Mouse (Mus musculus) cerebellum, postnatal 10 days (tissue): ENCODE data around the gene Dyrk3.

ENCODE experiments used
- DNase-seq, 2 experiments: peaks; one replicate each; pipeline ENCODE4 v3.0.0; 2021; ENCODE audit warnings: mixed read lengths in 2 of 2

The Dyrk3 gene

DNA sequence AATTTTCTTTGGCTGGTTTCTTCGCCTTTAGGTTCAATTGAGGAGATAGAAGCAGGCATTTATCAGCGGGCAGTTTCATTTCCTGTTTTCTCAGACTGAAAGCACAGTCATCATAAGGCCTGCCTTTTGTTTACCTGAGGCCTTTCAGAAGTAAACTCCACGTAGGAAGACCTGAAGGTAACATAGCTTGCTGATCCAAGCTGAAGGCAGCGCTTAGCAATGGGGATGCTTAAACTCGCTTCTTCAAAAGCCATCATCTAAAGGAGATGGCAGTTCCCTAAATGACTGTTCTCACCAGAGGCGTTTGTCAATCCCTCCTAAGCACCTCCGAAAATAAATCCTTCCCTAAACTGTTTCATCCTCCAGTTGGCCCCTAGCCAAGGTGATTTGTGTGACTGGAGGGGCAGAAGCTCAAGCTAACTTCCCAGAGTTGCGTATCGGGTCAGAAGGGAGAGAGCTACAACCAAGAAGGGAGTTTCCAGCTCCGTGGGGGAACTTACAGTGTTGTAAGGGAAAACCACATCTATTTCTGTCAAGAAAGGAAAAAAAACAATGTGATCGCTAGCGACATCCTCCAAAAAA, 27.5 kb downstream of the Dyrk3 start:
- peak; percentile 48 to 53 for DNase-seq

DNA sequence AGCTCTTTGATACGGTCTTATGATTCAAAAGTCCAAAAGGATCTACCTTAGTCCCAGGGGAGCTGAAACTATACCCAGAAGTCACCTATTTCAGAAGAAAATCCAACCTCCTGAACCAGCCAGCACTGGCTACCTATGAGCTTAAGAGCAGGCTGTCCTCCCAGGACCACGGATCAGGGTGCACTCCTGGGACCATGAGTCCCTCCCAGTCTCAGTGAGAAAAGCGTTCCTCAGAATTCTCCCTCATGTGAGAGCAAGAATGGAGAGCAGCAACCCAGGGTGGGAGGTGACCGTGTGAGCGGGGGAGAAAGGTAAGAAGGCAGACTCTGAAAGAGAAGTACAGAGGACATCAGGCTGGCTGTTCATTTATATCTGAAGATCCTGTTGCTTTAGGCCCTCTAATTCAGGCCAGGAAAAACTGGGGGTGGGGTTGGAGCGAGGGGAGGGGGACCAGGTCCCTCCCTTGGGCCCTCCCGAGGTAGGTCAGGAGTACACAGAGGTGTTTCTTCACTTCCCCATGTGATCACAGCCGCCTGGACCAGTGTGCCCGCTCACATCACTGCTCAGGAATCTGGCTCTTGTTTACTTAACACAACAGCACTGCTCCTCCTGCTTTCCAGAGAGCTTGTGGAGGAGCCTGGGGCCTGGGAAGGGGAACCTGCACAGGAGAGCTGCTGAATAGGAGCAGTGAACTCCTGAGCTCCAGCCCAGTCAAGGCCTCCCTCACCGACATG, 30.4 kb downstream of the Dyrk3 start:
- no peak for DNase-seq

DNA sequence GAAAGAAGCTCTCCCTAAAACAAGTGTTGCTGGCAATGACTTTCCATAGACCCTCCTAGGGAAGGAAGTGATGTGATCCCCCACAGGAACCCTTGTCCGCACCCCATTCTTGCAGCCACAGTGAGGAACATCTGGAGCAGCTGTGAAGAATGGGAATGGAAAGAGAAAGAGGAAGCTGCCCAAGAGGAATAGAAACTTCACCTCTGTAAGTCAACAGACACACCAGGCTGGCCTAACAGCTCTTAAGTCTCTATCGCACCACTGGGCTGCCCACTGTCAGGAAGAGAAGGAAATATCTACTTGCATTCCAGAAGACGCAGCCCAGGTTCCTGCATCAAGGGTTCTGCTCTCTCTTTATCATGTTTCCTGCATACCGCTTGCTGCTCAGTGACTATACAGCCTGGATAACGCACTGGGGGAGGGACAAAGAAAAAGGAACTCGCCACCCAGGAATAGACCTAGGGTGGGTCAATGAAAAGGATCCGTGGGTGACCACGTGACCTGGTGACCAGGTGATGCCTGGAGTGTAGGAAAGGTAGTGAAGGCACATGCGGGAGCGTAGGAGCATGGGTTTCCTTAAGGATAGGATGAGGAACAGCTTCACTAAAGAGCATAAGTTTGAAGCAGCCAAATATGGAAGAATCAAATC, 34.2 kb downstream of the Dyrk3 start:
- no peak for DNase-seq

DNA sequence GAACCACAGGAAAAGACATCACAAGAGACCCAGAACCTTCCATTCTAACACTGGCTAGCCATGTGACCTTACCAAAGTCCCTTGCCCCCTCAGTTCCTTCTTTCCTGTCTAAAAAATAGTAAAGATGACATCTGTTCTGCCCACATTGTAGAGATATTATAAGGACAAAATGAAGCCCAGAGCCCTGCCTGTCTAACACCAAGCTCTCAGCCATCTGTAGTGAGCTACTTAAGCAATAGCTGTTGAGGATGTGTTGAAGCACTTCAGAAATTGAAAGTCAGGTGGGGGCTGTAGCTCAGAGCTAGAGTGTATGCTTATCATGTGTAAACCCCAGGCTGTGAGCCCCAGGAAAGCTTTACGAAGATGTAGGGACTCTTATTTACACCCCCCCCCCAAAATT, 37.3 kb downstream of the Dyrk3 start:
- no peak for DNase-seq

DNA sequence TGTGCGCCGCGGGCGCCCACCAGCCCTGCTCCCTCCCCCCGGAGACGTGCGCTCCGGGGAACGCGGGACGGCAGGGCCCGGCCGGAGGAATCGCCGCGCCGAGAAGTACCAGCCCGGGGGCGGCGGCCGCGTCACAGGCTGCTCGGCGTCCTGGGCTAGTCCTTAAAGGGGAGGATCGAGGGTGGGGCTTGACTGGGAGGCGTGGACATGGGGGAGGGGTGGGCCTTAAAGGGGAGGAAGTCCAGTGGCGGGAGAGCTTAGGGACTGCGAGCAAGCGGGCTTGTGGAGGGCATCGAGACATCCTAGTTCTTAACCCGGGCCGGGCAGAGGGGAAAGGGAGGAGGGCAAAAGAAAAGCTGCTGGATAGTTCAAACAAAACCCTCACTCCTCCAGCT, 40.4 kb downstream of the Dyrk3 start, which contains the start of gene Mapkapk2:
TSS of gene Mapkapk2 (minus strand) at position 127 of the 395 bp plus-strand sequence.
- peak; percentile 98 for DNase-seq

DNA sequence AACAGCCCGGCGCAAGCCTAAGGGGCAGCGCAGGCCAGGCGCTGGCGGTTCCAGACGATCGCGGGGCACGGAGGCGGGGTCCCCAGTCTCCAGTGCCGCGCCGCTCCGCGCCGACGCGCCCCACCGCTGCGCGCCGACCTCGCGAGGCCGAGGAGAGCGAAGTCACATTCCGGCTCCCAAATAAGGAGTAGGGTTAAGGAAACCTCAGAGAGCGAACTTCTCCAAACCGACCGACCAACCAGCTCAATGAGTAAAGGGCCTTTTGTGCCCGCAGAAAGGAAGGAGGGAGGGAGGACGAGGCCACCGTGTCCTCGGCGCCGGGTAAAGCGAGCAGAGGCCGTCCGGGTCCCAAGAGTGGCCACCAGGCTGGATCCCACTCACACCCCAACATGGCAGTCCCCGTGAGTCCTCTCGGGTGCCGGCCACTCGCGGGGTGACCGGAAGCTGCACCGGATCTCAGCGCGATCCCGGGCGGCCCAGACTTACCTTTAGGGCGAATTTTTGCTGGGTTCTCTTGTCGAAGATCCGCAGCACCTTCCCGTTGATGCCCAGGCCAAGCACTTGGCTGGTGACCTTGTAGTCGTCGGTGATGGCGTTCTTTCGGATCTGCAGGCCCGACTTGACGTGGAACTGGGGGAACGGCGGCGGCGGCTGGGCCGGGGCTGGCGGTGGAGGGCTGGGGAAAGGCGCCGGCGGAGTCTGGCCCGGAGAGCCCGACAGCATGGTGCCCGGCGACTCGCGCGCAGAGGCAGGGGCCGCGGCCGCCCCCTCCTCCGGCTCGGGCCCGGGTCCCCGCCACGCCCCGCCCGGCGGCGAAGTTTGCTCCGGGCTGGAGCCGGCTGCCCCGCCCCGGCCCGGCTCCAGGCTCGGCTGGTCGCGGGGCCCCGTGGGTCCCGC, 41.1 kb downstream of the Dyrk3 start:
- peak; percentile 68 to 70 for DNase-seq

DNA sequence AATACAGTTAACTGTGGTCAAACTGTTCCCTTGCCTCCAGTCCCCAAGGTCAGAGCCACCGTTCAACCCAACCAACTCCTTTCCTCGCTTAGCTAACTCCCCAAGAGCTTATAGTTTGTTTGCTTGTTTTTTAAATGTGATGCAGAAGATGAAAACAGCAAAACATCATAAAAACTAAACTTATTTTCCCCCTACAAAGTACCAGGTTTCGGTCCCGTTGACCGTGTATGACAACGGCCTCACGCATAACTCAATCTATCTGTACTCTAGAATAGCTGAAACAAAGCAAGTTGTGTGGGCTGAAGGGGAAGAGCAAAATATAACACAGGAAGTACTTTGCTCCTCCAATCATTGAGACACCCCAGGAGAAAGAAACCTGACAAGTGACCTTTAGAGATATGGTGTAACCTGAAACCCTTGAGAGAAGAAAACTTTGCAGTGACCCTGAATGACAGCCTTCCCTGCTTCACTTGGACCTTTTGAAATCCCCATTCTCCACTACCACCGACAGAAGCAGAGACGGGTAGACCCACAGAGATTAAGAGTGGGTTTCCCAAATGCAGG, 41.9 kb downstream of the Dyrk3 start:
- no peak for DNase-seq

DNA sequence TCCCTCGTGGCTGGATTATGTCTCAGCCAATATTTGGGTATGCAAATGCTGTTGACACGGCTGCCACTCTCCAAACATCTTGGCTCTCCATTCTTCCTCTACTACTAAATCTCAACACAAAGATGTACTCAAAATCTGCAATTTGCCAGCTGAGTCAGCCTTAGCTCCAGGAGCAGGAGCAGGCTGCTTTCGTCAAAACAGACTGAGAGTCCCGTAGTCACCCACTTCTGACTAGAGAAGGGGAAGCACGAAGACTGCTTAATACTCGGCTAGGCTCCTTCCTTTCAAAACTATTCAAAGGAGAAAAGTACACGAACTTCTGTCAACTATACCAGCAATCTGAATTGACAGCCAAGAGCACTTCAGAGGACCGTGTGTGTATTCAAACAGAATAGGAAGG, 42.6 kb downstream of the Dyrk3 start:
- DNase-seq, result no peak

DNA sequence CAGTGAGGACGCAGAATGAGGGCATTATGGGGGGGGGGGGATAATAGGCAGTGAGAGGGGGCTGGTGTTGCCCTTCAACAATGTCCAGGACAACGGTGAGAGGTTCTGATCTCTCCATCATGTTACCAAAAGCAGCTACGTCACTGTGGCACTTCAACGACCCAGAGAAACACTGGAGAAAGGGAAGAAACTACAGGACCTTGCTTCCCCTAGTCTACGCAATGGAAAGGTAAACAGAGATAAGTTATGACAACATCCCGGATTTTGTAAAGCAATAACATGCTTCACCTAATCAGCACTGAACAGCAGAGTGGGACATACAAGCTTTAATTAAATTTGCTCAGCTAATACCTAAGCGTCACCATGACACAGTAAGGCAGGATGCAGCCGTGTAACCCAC, 44.3 kb downstream of the Dyrk3 start:
- DNase-seq, result no peak

DNA sequence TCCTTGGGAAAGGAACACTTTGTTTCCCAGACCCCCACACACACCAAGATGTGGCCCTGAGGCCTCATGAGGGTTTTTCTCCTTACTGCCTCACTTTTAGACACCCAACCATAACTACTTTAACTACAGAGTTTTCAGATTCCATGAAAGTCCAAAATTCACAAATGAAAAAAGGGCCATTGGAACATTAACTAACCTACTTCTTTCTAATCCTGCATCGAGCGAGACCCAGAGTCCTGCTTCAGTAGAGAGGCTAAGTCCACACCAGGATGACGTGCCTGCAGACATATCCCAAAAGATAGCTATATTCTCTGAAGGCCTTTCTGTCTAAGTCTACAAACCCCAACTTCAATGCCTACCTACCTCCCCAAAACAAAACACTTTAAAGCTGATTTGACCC, 45.3 kb downstream of the Dyrk3 start:
- no peak for DNase-seq

DNA sequence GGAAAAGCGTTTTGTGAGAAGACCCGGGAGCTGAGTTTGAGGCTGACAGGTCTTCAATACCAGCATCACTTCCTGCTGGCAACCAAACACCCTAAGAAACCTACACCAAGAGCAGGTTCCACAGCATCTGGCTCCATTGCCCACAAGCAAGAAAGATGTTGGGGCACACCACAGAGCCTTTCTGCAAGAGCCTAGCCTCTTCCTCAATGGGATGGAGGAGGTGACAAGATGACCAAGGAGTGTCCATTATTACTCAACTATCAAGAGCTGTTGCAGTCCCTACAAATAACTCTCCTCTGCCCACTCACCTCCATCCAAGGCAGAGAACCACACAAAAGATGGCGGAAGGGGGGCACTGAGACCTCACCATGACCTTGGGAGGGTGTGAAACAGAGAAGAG, 46.0 kb downstream of the Dyrk3 start:
- DNase-seq, result no peak

DNA sequence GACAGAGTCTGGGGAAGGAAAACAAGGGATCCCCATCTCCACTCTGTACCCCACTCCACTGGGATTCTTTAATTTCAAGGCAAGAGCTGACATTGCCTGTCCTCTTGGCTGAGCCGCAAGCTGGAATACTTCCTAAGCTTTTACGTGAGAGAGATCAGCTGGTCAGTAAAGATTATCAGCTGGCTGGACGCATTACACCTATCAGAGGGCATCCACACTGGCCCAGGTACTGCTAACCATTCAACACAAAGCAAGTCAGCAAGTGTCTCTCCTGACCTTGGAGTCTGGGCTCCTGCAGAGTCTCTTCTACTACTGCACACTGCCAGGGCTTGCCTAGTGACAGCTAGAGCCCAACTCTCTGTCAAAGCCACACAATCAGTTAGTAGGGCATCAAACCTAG, 46.7 kb downstream of the Dyrk3 start:
- no peak for DNase-seq

DNA sequence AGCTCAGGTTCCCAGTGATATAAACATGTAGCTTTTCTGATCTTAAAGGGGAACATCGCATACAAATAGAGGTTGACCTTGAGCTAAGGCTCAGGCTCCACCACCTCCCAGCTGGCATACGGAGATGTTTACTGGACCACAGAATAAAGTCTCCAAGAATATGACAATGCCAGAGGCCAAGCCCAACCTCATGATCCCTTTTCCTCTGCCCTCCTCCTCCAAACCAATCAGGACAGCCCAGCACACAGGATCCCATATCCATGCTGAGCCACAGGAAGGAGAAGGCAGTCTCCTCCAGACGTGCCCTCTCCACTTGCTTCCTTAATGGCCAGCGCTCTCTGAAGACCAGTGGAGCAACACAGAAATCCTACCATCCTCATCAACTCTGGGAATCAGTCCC, 47.3 kb downstream of the Dyrk3 start:
- no peak for DNase-seq

DNA sequence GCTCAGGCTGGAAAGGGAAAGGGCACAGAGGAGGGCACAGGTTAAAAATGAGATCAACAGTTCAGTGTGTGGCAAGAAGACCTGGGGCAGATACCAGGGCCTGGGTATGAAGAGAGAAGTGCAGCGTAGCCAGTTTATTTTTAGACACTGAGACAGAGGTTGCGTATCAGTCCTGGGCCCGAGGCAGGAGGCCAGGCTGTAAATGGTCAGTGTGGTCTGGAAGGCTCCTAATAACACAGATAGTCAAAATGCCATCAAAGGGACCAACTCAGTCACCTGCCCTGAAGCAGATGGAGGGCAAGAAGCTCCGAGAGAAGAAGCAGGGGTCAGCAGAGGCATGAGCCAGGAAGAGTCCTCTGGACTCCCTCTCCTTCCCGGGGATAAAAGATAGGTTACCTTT, 47.9 kb downstream of the Dyrk3 start:
- no peak for DNase-seq

DNA sequence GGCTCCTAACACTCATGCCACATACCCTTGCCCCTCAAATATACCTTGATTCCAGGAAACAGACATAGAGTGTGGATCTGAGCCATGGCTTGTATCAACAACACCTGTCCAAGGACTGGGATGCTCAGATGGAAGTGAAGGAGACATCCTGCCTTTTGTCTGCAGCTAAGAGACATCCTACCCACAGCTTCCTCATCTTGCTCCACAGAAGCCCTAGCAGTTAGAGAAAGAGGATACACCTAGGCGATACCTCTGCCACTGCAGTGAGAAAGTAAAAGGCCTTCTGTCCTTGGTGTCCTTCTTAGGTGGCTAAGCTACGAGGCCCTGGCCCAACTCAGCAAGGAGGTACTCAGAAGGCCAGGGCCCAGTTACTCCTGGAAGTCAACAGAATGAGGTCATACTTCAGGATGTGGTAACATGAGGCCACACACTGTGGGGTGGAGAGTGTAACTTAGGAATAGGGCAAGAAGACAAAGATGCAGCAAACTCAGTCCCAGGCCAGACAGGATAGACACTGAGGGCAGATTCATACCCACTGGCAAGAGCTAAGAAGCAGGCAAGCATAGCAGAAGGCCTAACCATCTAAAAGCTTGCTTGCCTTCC, 48.5 kb downstream of the Dyrk3 start:
- no peak for DNase-seq

DNA sequence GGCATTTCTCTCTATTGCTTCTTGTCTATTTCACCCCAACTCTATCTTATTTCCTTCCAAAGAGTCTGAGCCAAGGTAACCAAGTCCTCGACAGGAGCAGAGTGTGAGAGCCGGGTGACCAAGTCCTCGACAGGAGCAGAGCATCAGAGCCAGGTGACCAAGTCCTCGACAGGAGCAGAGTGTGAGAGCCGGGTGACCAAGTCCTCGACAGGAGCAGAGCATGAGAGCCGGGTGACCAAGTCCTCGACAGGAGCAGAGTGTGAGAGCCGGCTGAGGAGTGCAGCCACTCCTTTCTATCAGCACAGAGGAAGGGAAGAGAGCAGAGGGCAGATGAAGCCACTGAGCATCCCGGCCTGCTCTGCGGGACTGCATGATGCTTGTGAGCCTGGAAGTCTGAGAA, 49.6 kb downstream of the Dyrk3 start:
- DNase-seq, result no peak

DNA sequence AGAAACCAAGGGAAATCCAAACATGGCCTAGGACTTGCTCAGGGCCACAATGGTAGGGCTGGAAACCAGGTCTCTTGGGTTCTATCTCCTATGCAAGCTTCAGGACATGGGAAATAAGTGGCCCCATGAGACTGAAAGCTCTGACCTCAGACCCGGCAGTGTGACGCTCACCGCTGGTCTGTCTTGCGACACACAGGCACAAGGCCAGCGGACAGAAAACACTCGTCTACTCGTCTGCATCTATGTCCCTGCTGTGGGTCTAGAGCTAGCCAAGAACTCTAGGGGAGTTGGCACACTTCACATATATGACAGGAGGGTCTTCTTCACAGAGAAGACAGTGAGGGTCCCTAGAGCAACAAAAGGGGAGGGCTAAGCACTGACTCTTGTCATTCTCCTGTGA, 51.2 kb downstream of the Dyrk3 start:
- peak; percentile 48 to 72 for DNase-seq

DNA sequence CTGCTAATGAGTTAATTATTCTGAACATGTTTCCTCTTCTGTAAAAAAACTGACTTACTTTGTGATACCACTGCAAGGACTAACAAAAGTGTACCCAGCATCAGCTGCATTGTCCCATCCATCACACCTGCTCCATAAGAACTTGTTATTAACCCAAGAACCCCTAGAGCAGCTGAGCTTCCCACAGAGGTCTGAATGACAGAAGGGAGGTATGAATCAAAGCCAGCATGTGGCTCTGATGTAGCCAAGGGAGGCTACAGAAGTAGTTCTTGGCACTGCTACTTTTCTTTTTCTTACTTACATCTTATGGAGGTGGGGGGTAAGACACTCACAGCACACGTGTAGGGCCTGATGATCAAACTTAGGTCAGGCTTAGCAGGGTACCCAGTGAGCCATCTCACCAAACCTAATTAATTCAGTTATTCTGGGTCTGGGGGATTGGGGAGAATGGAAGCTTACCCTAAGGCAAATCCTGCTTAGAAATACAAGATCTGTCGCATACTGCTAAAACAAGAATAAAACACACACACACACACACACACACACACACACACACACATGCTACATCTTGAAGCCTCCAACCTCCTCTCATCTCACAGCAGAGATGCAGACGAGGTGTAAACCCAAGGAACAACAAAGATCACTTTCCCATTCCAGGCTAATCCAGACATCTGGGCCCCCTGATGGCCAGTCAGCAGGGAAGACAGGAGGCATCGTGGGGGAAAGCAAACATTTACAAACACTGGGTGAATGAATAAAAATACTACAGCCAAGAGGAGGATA, 52.0 kb downstream of the Dyrk3 start:
- peak in 1 of 2 experiments; percentile 33 for DNase-seq

DNA sequence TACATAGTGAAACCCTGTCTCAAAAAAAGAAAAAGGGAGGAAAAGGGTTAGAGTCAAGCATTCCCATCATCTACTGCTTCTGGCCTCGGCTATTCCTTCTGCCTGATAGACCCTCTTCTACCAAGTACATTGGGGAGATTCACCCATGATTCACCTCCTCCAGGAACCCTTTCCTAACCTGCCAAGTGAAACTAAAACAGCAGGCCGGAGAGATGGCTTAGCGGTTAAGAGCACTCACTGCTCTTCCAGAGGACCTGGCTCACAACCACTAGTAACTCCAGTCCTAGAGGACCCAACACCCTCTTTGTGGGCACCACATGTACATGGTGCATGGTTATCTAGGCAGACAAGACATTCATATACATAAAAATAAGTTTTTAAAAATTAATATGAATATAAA, 52.9 kb downstream of the Dyrk3 start:
- no peak for DNase-seq

DNA sequence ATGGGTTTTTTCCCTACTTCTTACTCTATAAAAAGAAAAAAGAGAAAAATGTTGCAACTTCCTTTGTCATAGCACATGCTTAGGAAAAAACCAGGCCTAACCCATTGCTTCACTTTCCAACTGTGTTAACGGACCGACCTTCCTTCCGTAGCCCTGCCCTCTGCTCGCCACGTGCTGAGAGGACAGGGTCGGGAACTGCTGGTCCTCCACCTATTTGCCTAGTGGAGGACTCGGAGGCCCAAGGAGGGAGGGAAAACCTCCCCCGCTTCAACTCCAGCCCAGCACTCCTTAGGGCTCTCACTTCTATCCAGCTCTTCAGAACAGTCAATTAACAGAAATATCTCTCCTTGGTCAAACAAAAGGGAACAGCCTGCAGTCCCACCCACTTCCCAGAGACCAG, 53.9 kb downstream of the Dyrk3 start:
- no peak for DNase-seq

DNA sequence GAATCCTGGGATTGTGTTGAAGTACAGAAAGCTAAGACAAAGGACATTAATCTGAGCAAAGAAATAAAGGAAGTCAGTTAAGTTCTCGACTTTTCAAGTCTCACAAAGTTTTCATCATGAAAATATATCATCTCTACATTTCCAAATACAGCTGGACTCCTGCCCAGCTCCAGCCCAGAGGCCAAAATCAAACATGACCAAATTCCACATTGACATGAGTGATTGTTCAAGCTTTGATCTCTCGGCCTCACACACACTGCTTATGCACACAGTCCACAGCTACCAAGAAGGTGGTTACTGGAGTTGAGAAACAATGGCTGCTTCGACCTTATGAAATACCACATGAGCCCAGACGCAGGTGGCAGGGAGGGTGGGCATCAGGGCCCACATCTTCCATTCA, 54.5 kb downstream of the Dyrk3 start:
- no peak for DNase-seq

DNA sequence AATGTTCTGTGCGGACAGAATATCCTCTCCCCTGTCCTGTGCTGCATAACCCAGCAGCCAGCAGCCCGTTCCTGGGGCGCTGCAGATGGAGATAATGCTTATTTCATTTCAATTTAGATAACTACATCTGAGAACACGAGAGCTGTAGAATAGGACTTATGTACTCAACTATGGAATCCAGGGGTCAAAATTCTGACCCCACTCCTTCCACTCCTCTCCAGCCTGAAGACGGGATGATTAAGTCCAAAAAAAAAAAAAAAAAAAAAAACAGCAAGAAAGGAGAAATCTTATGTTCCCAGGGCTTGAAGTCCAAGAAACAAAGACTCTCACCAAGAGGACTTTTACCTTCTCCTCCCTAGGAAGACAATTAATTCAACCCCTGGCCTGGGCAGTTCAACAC, 55.0 kb downstream of the Dyrk3 start:
- no peak for DNase-seq
